Comparison of ENCODE assay signal across 7 mouse cellular contexts in genomic region chr14:31215157-31216002, GRCm38 (mm10). TPM values are rescaled to one million over a fixed set of nuclear protein-coding genes. Genes with fewer than 3 reads are reported as not detected.
DNase-seq lines count a peak whose midpoint lies in the region; ATAC-seq and TF ChIP-seq lines count a peak whose summit lies in the region.

No protein-coding gene starts in this region.

- peak; percentile 81 for ATAC-seq in erythroblast, adult 5-6 weeks (replicated peaks; ENCODE audit: low FRiP score, poor library complexity, severe bottlenecking)

- H3K9ac ChIP-seq in MEL (ENCODE audit: control insufficient read depth, low read depth, low read length, poor library complexity, severe bottlenecking): 0 out of 2 replicates have a peak overlapping the region, but pooled peaks have one; percentile 26

- TF ChIP-seq CTCF in MEL (IDR thresholded peaks at IDR 0.05 in 2 of 3, conservative IDR thresholded peaks at IDR 0.05 in 1 of 3; ENCODE audit: control insufficient read depth in 1 of 3, insufficient read depth in 1 of 3, low read depth in 2 of 3, low read length in 3 of 3, poor library complexity in 1 of 3, severe bottlenecking in 1 of 3): peak; percentile 76 to 85 (median 80)

- peak; percentile 70 for DNase-seq in MEL (ENCODE audit: low read depth, low spot score)
- DNase-seq in c-Kit-negative CD71-positive TER-119-positive erythroid progenitor cells, embryonic 14.5 days (ENCODE audit: low read depth, low spot score): peak; percentile 46
- DNase-seq in heart, postnatal 4 days: peak; percentile 83
- DNase-seq in layer of hippocampus, adult 9-11 months: peak; percentile 41
- peak; percentile 92 for DNase-seq in lung, postnatal 36 days
- DNase-seq in right cerebral cortex, postnatal 10 days (ENCODE audit: low spot score in 2 of 2): peak; percentile 56 to 65

- peaks cover 0 to 5% of the 10 kb centered on the region in 2 experiments; a peak in 2 of 4 replicates for H3K27me3 ChIP-seq in MEL (ENCODE audit: control insufficient read depth in 1 of 2, insufficient read depth in 2 of 2, low read length in 2 of 2)

- H3K9me3 ChIP-seq in MEL (replicated peaks; ENCODE audit: insufficient read depth, low read length): no peaks in the 10 kb centered on the region

- peaks cover 0 to 2% of the 10 kb centered on the region in 2 experiments; a peak in 1 of 4 replicates for H3K4me1 ChIP-seq in MEL (ENCODE audit: control insufficient read depth in 1 of 2, insufficient read depth in 2 of 2, low read length in 2 of 2)

- TF ChIP-seq POLR2A in MEL (IDR thresholded peaks at IDR 0.05; ENCODE audit: control insufficient read depth in 1 of 2, insufficient read depth in 1 of 2, low read depth in 1 of 2, low read length in 2 of 2, poor library complexity in 1 of 2): no peak

- H3K4me3 ChIP-seq in MEL (ENCODE audit: control insufficient read depth in 1 of 2, insufficient read depth in 1 of 2, low read depth in 2 of 2, low read length in 2 of 2): no peak overlapping the region

- H3K27ac ChIP-seq in MEL (ENCODE audit: control insufficient read depth, low read depth, low read length): no peak overlapping the region

- TF ChIP-seq EP300 in MEL (IDR thresholded peaks at IDR 0.05; ENCODE audit: low read depth in 1 of 2, low read length in 2 of 2): no peak

- H3K36me3 ChIP-seq in MEL (ENCODE audit: control insufficient read depth in 1 of 2, insufficient read depth in 2 of 2, low read length in 2 of 2): no peaks in the 10 kb centered on the region

- peak; percentile 84 for TF ChIP-seq RAD21 in MEL (IDR thresholded peaks at IDR 0.05; ENCODE audit: low read depth, low read length)

- no peaks in the 10 kb centered on the region for H3K79me2 ChIP-seq in MEL (ENCODE audit: control insufficient read depth, insufficient read depth, low read length, poor library complexity)

TF ChIP-seq in MEL, 35 proteins besides CTCF, POLR2A, EP300 and RAD21:
- TF ChIP-seq CHD1 (IDR thresholded peaks at IDR 0.05; ENCODE audit: low read depth, low read length): no peak
- TF ChIP-seq ETS1 (IDR thresholded peaks at IDR 0.05; ENCODE audit: low read depth, low read length): no peak
- TF ChIP-seq ZC3H11A (IDR thresholded peaks at IDR 0.05; ENCODE audit: low read depth, low read length): peak; percentile 50
- no peak for TF ChIP-seq MXI1 (IDR thresholded peaks at IDR 0.05; ENCODE audit: low read depth, low read length)
- TF ChIP-seq HCFC1 (IDR thresholded peaks at IDR 0.05; ENCODE audit: low read depth, low read length): no peak
- TF ChIP-seq SMC3 (IDR thresholded peaks at IDR 0.05; ENCODE audit: low read depth, low read length): peak; percentile 75
- 0 out of 2 replicates have a peak, but pooled peaks have one; percentile 35 for TF ChIP-seq ZNF384 (IDR thresholded peaks at IDR 0.05; ENCODE audit: low read depth, low read length)

RNA-seq across cellular contexts. Expression of gene Nisch, which starts 1.4 kb away (rescaled TPM):
- 49.1 and 53.0 TPM in 2 replicates for total RNA-seq in MEL (2012; rRNA removed)
- 100 to 1,000 TPM in 1 of 2 experiments, not detected in 1; 154 TPM for polyA plus RNA-seq in MEL (2012; ENCODE audit: insufficient read depth in 1 of 2, insufficient read length in 2 of 2, low read depth in 1 of 2, low replicate concordance in 2 of 2, missing spikeins in 1 of 2)
- 30.2 and 34.1 TPM in 2 replicates for total RNA-seq in erythroblast, adult 5-6 weeks (2015; ENCODE audit: low replicate concordance)
- total RNA-seq in erythroblast, adult 5-6 weeks (2017; ENCODE audit: low replicate concordance): 19.5 and 21.8 TPM in 2 replicates
- 100 to 1,000 TPM; 301 to 310 TPM for total RNA-seq in heart, postnatal 4 days (2021)

RNA-seq across cellular contexts. Expression of gene Sema3g, which starts 2.3 kb away (rescaled TPM):
- total RNA-seq in MEL (2012; rRNA removed): 0.03 and 0.04 TPM in 2 replicates
- under 1 TPM in 1 of 2 experiments, not detected in 1; 0.25 TPM for polyA plus RNA-seq in MEL (2012; ENCODE audit: insufficient read depth in 1 of 2, insufficient read length in 2 of 2, low read depth in 1 of 2, low replicate concordance in 2 of 2, missing spikeins in 1 of 2)
- not detected in 2 replicates for total RNA-seq in erythroblast, adult 5-6 weeks (2015; ENCODE audit: low replicate concordance)
- total RNA-seq in erythroblast, adult 5-6 weeks (2017; ENCODE audit: low replicate concordance): not detected in 2 replicates
- 10 to 100 TPM in 1 of 2 experiments, 1 to 10 TPM in 1; 9.2 to 11.4 TPM for total RNA-seq in heart, postnatal 4 days (2021)

RNA-seq across cellular contexts. Expression of gene Tnnc1, which starts 7.3 kb away (rescaled TPM):
- total RNA-seq in MEL (2012; rRNA removed): not detected in 2 replicates
- polyA plus RNA-seq in MEL (2012; ENCODE audit: insufficient read depth in 1 of 2, insufficient read length in 2 of 2, low read depth in 1 of 2, low replicate concordance in 2 of 2, missing spikeins in 1 of 2): under 1 TPM in 1 of 2 experiments, not detected in 1; 0.19 TPM
- not detected in 2 replicates for total RNA-seq in erythroblast, adult 5-6 weeks (2015; ENCODE audit: low replicate concordance)
- not detected in 2 replicates for total RNA-seq in erythroblast, adult 5-6 weeks (2017; ENCODE audit: low replicate concordance)
- total RNA-seq in heart, postnatal 4 days (2021): 1,000 to 10,000 TPM; 5,292 to 5,773 TPM

RNA-seq across cellular contexts. Expression of gene Phf7, which starts 35.7 kb away (rescaled TPM):
- total RNA-seq in MEL (2012; rRNA removed): 6.0 and 6.7 TPM in 2 replicates
- 1 to 10 TPM in 1 of 2 experiments, not detected in 1; 7.6 TPM for polyA plus RNA-seq in MEL (2012; ENCODE audit: insufficient read depth in 1 of 2, insufficient read length in 2 of 2, low read depth in 1 of 2, low replicate concordance in 2 of 2, missing spikeins in 1 of 2)
- 4.8 and 11.5 TPM in 2 replicates for total RNA-seq in erythroblast, adult 5-6 weeks (2015; ENCODE audit: low replicate concordance)
- total RNA-seq in erythroblast, adult 5-6 weeks (2017; ENCODE audit: low replicate concordance): 2.5 and 4.8 TPM in 2 replicates
- total RNA-seq in heart, postnatal 4 days (2021): 1 to 10 TPM; 5.5 to 6.4 TPM

RNA-seq across cellular contexts. Expression of gene Bap1, which starts 35.9 kb away (rescaled TPM):
- 70.1 and 85.4 TPM in 2 replicates for total RNA-seq in MEL (2012; rRNA removed)
- 100 to 1,000 TPM; 112 to 177 TPM for polyA plus RNA-seq in MEL (2012; ENCODE audit: insufficient read depth in 1 of 2, insufficient read length in 2 of 2, low read depth in 1 of 2, low replicate concordance in 2 of 2, missing spikeins in 1 of 2)
- total RNA-seq in erythroblast, adult 5-6 weeks (2015; ENCODE audit: low replicate concordance): 4.0 and 11.1 TPM in 2 replicates
- total RNA-seq in erythroblast, adult 5-6 weeks (2017; ENCODE audit: low replicate concordance): 22.9 and 32.1 TPM in 2 replicates
- 10 to 100 TPM; 54.4 to 54.8 TPM for total RNA-seq in heart, postnatal 4 days (2021)

Comparison
In these comparisons a context has a peak if more than half of its experiments do, and no peak if none do; other contexts are left out.
1. DNase-seq: peak in every context shown above with its lines; median percentile 92 in lung, postnatal 36 days; 83 in heart, postnatal 4 days; 70 in MEL; 60 in right cerebral cortex, postnatal 10 days; 46 in c-Kit-negative CD71-positive TER-119-positive erythroid progenitor cells, embryonic 14.5 days; 41 in layer of hippocampus, adult 9-11 months.
2. RNA of gene Tnnc1, which starts 7.3 kb away (total RNA-seq): 5,292 to 5,773 TPM in heart, postnatal 4 days; not detected in MEL and not detected in erythroblast, adult 5-6 weeks; every median in the first group is over 1,000 times any median in the second.